Mouse (Mus musculus) megakaryocyte progenitor cell, adult 5-6 weeks (primary cell): ENCODE results near the gene Exd2. TPM values are rescaled to one million over a fixed set of nuclear protein-coding genes. Genes with fewer than 3 reads are reported as not detected.

Source experiments
- ATAC-seq: replicated peaks from 2 replicates; pipeline ENCODE4 v1.8.0; 2016; ENCODE audit warnings: mild to moderate bottlenecking, moderate TSS enrichment, inconsistent platforms; ENCODE audit not compliant: poor library complexity
- total RNA-seq, 2 experiments: library from RNA; stranded (forward) in 1 of 2; stranded (reverse) in 1 of 2; fragments of 157-497, 149-512 nt in 1 of 2; fragments of 200-1000 nt in 1 of 2; gene quantifications; 2 replicates each; pipeline versions ENCODE4 v1.2.3 to v1.2.4; 2015 to 2017

Gene Exd2
- total RNA-seq, 2 experiments from 2014 or later: 11.3 to 18.8 TPM

GRCm38 (mm10) chr12:80493311-80493710 lies 30.4 kb downstream of the Exd2 start:
- ATAC-seq: no peak

- no peak for ATAC-seq
Observed at GRCm38 (mm10) chr12:80495691-80496090, 32.8 kb downstream of the Exd2 start.

- ATAC-seq: no peak
Observed at GRCm38 (mm10) chr12:80498356-80498755, 35.5 kb downstream of the Exd2 start.

GRCm38 (mm10) chr12:80500506-80500905 lies 37.6 kb downstream of the Exd2 start:
- no peak for ATAC-seq

- no peak for ATAC-seq
Observed at GRCm38 (mm10) chr12:80504718-80505117, 41.8 kb downstream of the Exd2 start.

GRCm38 (mm10) chr12:80507041-80507745 lies 44.3 kb downstream of the Exd2 start:
- ATAC-seq: no peak

GRCm38 (mm10) chr12:80517977-80518376 lies 55.1 kb downstream of the Exd2 start, which contains the start of gene Galnt16:
Galnt16 (plus strand) TSS chr12:80518277.
- no peak for ATAC-seq

GRCm38 (mm10) chr12:80518393-80518756 lies 55.5 kb downstream of the Exd2 start:
- no peak for ATAC-seq

- ATAC-seq: no peak
Observed at GRCm38 (mm10) chr12:80518757-80519620, 56.1 kb downstream of the Exd2 start.

- 0 out of 2 replicates have a peak, but pooled peaks have one; percentile 17 for ATAC-seq
Observed at GRCm38 (mm10) chr12:80519621-80520332, 56.9 kb downstream of the Exd2 start.

- ATAC-seq: no peak
Observed at GRCm38 (mm10) chr12:80522006-80522405, 59.1 kb downstream of the Exd2 start.

- ATAC-seq: no peak
Observed at GRCm38 (mm10) chr12:80524276-80524921, 61.5 kb downstream of the Exd2 start.

- ATAC-seq: no peak
Observed at GRCm38 (mm10) chr12:80525513-80525912, 62.6 kb downstream of the Exd2 start.

- ATAC-seq: no peak
Observed at GRCm38 (mm10) chr12:80526511-80526910, 63.6 kb downstream of the Exd2 start.

GRCm38 (mm10) chr12:80527727-80528389 lies 65.0 kb downstream of the Exd2 start:
- no peak for ATAC-seq

GRCm38 (mm10) chr12:80530052-80530451 lies 67.2 kb downstream of the Exd2 start:
- ATAC-seq: no peak

- ATAC-seq: no peak
Observed at GRCm38 (mm10) chr12:80530630-80531029, 67.7 kb downstream of the Exd2 start.

- ATAC-seq: no peak
Observed at GRCm38 (mm10) chr12:80531585-80531984, 68.7 kb downstream of the Exd2 start.

- ATAC-seq: no peak
Observed at GRCm38 (mm10) chr12:80533876-80534275, 71.0 kb downstream of the Exd2 start.

GRCm38 (mm10) chr12:80537313-80537712 lies 74.4 kb downstream of the Exd2 start:
- no peak for ATAC-seq
